Mouse (Mus musculus): ENCODE measurements at regions not wholly inside any gene's neighbourhood (a gene's known extent, or its start where the extent isn't known, plus 50 kb on each side); places are given as distances from the start of the nearest gene placed in this dataset.

DNA sequence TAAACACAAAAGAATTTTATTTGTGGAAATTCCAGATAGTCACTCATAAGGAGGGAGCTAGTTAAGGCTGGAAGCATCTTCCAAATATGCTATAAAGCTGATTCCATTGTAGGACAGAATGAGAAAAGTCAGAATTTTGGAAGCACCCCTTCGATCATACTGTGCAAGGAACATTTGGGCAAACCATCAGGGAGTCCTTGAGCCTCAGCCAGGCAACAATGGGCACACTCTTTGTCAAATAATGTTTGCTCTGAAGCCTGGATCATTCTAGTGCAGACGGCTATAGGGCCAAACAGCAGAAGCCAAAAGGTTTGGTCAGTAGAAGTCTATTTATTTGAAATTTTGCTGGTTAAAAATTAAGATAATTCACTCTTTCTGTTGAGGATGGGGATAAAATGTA is 114.7 kb upstream of the Cadm2 start:
- intact Hi-C loops (cut with DNase I) = no loop called here
- Histone ChIP-seq H3K27ac (no peak overlapping the region), H3K4me3 (no peak overlapping the region)
- no peak for DNase-seq
- no peak for TF ChIP-seq CTCF (IDR thresholded peaks at IDR 0.05)

DNA sequence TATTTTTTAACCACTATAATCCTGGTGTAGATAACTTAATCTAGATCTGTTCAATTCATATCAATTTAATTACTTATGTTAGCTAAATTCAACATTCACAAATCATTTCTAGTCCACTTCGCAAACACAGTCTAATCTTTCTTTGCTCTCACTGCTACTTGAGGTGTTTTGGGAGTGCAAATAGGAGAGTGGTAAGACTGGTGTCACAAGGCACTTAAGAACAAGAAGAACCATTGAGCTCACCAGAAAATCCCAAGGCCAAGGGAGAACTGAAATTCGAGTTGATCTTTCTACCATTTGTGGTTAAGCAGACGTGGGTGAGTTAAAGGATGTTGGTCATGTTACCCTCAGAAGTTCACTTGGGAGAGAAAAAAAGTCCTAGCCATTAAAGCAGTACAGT is 77.9 kb upstream of the Cadm2 start:
- intact Hi-C loops (cut with DNase I) = no loop called here
- no peak overlapping the region for H3K27ac ChIP-seq
- TF ChIP-seq CTCF (IDR thresholded peaks at IDR 0.05) = no peak
- no peak for DNase-seq
- H3K4me3 ChIP-seq = no peak overlapping the region
